Mouse (Mus musculus) neutrophil, adult 5-6 weeks (primary cell): ENCODE measurements around the gene Uqcr10. TPM values are rescaled to one million over a fixed set of nuclear protein-coding genes. Genes with fewer than 3 reads are reported as not detected.

Experiments
- ATAC-seq: fragments of 151-379, 151-347 bp; 2 replicates; pipeline ENCODE4 v1.8.0; 2017; ENCODE audit warnings: mild to moderate bottlenecking, moderate TSS enrichment; ENCODE audit not compliant: insufficient number of reproducible peaks, poor library complexity, low FRiP score, severe bottlenecking; ENCODE audit errors: extremely low read depth
- total RNA-seq: library from RNA; stranded (forward); fragments of 200-1000 nt; gene quantifications from 2 replicates; pipeline ENCODE4 v1.2.3, GENCODE M21; 2017

The Uqcr10 gene
- total RNA-seq, 1 experiment from 2014 or later, result 49.5 TPM

DNA sequence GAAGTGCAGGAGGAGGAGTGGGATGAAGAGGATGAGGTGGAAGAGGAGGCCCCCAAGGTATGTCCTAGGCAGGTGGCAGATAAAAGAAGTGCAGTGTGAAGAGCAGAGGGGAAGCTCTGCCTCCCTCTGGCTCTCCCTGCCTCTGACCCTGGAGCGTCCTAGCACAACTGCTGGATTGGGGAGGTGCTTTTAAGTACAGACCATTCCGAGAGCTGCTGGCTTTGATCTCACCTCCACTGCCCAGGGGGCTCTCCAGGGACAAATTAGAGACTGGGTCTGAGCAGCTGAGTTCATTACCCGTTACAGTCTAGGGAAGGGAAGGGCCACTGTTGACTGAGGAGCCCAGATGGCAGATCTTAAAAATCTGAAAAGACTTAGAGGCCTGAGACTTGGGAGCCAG, 24.0 kb downstream of the Uqcr10 start:
- ATAC-seq, result no peak

DNA sequence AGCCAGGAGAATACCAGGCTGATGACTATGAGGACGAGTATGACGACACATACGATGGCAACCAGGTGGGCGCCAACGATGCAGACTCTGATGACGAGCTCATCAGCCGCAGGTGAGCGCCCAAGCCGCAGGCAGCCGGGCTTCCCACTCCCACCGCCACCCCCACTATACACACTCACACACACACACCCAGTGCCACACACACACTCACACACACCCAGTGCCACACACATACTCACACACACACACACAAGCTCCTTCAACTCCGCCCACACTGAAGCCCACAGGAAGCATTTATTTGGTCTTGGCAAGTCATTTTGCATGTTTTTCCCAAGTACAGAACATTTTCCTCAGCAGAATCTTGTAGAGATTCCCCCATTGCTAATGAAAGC, 24.7 kb downstream of the Uqcr10 start:
- no peak for ATAC-seq

DNA sequence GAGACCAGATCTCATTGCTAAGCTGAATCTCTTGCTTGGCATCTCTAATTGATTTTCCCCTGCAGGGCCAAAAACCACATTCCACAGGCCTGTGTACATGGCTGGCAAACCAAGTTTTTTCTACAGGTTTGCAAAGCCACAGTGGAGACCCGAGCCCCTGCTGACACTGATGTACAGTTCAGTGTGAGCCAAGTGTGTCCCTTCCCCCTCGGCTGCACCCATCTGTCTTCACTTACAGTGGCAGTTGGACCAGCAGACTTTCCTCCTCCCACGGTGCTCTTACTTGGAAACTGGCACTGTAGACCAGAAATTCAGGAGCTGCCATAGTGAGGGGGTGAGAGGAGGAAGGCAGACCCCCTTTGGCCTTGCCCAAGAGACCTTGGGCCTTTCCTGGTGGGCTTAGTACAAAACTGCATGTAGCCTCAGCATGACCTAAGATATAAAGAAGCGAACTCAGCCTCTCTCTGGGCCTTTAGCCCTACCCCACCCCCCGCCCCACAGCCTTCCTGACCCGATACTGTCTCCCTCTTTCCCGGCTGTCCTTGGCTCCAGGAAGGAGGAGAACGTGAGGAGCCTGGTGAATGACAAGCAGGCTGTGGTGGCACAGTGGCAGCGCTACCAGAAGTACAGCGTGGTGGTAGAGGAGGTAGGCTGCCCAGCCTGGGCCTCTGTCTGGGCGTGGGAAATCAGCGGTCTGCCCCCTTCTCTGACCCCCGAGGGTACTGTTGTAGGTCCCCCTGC, 25.3 kb downstream of the Uqcr10 start:
- ATAC-seq, result no peak

DNA sequence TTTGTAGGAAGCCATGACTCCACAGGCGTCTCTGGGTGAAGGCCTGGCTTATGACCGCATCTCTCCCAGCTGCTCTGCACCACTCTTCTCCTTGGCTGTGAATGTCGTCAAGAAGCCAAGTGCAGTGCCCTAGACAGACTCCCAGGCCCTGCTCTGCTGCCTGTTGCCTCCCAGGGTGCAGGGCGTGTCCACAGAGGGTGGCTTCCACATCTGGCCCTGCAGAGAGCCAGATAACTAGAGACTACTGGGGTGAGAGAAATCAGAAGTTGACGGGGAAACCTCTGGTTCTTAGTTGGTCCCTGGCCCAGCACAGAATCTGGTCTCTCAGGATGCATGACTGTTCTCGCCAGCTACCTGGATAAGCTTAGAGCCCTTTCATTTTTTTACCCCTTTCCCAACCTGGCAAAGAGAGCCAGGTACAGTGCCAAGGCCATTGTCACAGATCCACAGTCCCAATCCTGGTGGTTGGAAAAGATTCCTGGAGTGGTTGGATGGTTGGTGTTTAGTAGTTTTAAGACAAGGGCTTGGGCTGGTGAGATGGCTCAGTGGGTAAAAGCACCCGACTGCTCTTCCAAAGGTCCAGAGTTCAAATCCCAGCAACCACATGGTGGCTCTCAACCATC, 26.8 kb downstream of the Uqcr10 start:
- ATAC-seq, result no peak

DNA sequence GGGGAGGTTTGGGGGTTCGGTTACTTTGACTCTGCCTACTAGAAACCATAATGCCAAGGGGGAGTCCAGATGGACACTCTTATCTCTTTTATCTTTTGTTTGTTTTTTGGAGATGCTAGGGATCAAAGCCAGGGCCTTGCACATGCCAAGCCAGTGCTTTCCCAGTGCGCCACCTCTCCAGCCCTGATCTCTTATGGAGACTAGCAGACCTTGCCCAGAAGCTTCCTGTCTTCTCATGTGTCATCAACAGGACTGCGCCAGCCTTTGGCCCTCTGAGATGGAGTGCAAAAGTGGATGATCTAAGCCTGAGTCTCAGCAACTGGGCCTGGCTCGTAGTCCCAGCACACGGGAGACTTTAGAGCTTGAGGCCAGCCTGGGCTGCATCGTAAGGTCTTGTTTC, 28.4 kb downstream of the Uqcr10 start:
- ATAC-seq, result no peak

DNA sequence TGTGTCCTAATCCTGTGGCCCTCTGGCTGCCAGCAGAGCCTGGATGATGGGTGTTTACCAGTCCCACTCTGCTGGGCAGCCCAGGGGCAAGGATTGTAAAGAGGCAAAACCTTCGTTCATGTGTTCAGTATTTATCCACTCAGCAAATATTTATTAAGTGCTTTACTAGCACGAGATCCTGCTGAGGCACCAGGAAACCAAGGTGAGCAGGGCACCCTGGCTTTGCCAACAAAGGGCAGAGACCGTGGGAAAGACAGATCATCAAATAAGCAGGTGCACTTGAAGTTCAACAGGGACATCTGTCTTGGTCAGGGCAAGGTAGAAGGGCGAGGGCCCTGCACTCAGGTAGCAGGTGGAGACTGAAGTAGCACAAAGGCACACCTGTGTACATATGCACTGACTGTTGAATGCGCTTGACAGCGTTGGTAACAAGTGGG, 29.0 kb downstream of the Uqcr10 start:
- ATAC-seq, result no peak

DNA sequence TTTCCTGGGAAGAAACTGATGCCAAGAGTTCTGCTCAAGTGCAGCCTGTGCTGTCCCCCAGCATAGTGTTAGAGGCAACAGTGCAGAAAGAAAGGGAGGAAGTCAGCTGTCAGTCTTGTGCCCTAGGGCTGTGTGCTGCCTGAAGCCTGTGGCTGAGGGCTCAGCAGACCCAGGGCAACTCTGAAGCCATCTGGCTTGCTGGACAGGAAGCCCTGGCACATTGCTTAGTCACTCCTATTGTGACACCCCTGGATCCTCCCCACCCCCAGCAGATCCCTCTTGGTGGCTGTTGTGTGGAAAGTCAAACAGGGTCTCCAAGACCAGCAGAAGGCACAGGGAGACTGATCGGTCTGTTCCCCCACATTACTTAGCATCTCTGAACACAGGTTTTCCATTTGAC, 29.5 kb downstream of the Uqcr10 start:
- peak; percentile 32; the same call in 1 of the 2 replicates for ATAC-seq

DNA sequence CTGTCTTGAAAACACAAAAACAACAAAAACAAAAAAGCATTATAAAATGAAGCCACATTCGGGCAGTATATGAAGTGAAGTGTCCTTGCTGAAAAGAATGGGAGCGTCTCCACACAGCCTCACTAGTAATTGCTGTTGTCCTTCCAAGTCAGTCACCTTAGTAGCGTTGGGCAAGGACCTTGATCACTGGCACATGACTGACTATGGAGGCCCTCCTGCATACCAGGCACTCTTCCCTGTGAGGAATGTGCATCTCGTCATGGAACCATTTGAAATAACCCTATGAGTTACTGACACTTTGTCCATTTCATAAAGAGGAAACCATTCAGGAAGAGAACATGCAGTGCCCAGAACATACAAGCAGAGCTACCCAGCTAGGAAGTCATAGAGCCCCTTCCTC, 32.4 kb downstream of the Uqcr10 start:
- no peak for ATAC-seq

DNA sequence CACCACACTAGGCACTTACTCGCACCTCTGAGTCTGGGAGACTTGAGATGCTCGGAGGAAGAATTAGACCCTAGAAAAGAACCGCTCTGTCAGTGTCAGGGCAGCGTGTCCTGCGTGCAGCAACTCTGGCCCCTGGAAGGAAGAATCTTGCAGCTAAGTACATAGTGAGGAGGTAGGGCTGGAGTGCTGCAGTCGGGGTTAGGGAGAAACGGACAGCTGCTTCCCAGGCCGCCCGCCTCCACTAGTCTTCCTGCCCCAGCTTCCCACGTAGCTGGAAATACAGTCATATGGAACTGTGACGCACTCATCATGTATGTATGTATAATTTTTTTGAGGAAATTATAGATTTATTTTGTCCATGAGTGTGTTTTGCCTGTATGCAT, 41.7 kb downstream of the Uqcr10 start:
- ATAC-seq, result no peak

DNA sequence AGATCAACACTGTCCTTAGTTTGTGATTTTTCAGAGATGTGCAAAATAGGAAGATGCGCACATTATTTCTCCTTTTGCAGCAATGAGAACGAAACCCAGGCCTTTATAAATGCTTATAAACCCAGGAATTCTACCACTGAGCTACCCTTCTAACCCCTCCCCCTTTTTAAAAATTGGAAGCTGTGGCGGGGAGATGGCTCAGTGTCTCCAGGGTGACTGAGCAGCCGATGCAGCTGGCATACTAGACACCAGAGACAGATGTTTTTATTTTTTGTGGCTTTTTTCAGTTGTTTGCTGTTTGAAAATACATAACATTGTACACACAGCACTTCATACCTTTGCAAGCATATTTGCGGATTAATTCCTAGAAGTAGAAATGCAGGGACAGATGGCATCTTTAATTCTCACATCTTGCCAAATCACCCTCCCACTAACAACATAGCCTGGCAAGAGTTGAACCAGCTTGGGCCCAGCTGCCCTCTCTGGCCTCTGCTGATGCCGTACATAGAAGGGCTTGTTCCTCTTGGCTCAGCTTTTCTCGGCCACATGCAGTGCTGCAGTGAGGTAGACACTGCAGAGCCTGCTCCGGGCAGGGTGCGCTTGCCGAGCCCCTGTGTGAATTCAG, 42.2 kb downstream of the Uqcr10 start:
- no peak for ATAC-seq

DNA sequence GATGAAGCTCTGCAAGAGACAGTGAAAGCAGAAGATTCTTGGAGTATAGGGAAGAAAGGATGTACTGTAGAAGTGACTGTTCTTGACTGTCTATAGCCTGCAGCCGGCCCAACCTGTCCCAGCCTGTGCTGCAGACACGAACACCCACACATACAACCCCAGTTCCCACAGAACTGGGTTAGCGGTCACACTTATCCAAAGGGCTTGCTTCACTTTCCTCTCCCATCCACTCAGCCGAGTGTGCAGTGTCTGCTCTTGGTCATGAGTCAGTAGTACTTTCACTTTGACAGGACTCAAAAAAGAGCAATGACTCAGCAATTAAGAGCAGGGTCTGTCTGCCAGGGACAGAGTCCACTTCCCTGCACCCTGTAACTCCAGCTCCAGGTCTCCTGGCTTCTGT, 42.8 kb downstream of the Uqcr10 start:
- 0 out of 2 replicates have a peak, but pooled peaks have one; percentile 30 for ATAC-seq

DNA sequence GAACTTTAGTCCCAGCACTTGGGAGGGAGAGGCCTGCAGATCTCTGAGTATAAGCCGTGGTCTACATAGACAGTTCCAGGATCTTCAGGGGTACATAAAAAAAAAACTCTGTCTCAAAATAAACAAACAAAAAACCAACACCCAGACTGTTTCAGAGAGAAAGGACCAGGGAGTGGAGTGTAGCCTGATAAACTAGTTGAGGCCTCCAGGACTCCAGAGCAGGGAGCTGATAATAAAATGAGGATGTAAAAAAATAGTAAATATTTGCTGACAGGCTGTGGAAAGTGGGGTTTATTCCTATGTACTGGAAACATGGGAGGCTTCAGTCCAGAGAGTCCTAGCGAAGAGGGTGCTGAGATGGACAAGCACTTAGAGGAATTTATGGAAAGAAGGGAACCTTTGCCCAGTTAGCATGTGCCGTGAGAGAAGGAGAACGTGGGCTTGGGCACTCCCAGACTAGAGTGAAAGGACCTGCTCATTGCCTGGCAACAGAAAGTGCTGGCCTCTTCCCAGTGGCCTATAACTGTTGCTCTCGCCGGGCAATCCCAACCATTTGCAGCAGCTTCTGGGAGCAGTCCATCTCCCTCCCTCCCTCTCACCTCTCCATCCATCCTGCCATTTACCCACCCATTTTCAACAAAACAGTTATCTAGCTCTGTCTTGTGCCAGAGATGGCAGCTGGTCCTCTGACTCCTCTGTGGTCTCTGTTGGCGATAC, 43.7 kb downstream of the Uqcr10 start:
- ATAC-seq, result no peak

DNA sequence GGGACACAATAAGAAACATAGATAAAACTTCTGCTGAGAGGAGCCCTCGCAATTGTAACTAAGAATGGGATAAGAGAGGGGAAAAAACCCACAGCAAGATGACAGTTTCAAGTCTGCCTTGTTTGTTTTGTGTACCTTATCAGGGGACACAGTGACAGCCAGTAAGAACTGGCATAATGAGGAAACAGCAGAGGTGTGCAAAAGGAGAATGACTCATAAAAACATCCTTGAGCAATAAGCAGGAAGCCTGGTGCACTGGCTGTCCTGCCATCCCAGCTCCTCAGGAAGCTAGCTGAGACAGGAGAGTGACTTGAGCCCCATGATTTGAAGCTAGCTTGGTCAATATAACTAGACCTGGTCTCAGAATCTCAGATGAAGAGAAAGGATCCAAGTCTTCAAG, 44.3 kb downstream of the Uqcr10 start:
- ATAC-seq, result peak; percentile 43; the same call in 1 of the 2 replicates

Other genes with a start within 250 kb of the Uqcr10 start
- gene Mtmr3, start 109.5 kb downstream of the Uqcr10 start, total RNA-seq, result 158 and 160 TPM in 2 replicates
- not detected in 2 replicates for gene Gm11032, start 84.3 kb downstream of the Uqcr10 start, total RNA-seq
- gene Ascc2, start 66.6 kb downstream of the Uqcr10 start, total RNA-seq, result 10.8 and 13.4 TPM in 2 replicates
- gene Zmat5, start 336 bp upstream of the Uqcr10 start, total RNA-seq, result 9.3 and 10.4 TPM in 2 replicates
- gene Cabp7, start 42.4 kb upstream of the Uqcr10 start, total RNA-seq, result 0.12 TPM in 1 of 2 replicates, not detected in the other
- gene Nf2, start 145.2 kb upstream of the Uqcr10 start, total RNA-seq, result 44.2 and 44.3 TPM in 2 replicates
- 10.1 and 10.9 TPM in 2 replicates for gene Nipsnap1, start 169.6 kb upstream of the Uqcr10 start, total RNA-seq
- gene Thoc5, start 191.0 kb upstream of the Uqcr10 start, total RNA-seq, result 39.8 and 48.9 TPM in 2 replicates
- gene Nefh, start 243.7 kb upstream of the Uqcr10 start, total RNA-seq, result 0.47 TPM in 1 of 2 replicates, not detected in the other